9 mouse cellular contexts compared by ENCODE assay signal in genomic region chr16:67089747-67090146, GRCm38 (mm10).
DNase-seq lines count a peak whose midpoint lies in the region; ATAC-seq and TF ChIP-seq lines count a peak whose summit lies in the region.
"Had no signal": no experiment of that assay in that cellular context is flagged by ENCODE, and none has a peak within 500 bp of the region (broad histone marks: within the 10 kb centered on the region; RNA-seq: fewer than 3 reads in every experiment).

No protein-coding gene starts in this region.

- DNase-seq in hindbrain, embryonic 14.5 days (ENCODE audit: low spot score): peak; percentile 75
- no peak for DNase-seq in ES-E14 (ENCODE audit: low read depth, low spot score)
- peak; percentile 39 for DNase-seq in cerebellum, adult 9-11 months
- peak; percentile 41 to 54 for DNase-seq in left cerebral cortex, adult 2 months (ENCODE audit: extremely low spot score in 1 of 2, low spot score in 2 of 2)
- DNase-seq in urinary bladder, postnatal 4 days (ENCODE audit: low spot score in 2 of 2): no peak

- H3K9ac ChIP-seq in hindbrain, embryonic 14.5 days: no peak overlapping the region
- H3K9ac ChIP-seq in hindbrain, embryonic 12.5 days: no peak overlapping the region
- H3K9ac ChIP-seq in ES-E14 (ENCODE audit: insufficient read depth, low read depth, low read length, poor library complexity, severe bottlenecking): no peak overlapping the region
- H3K9ac ChIP-seq in liver, embryonic 12.5 days: no peak overlapping the region
- H3K9ac ChIP-seq: neural tube, embryonic 12.5 days had no signal

- H3K36me3 ChIP-seq in hindbrain, embryonic 14.5 days (replicated peaks; ENCODE audit: control insufficient read depth, insufficient read depth): no peaks in the 10 kb centered on the region
- H3K36me3 ChIP-seq in hindbrain, embryonic 12.5 days: no peaks in the 10 kb centered on the region
- H3K36me3 ChIP-seq in ES-E14 (ENCODE audit: control insufficient read depth, insufficient read depth, low read length, poor library complexity, severe bottlenecking): no peaks in the 10 kb centered on the region
- H3K36me3 ChIP-seq in liver, embryonic 12.5 days: no peaks in the 10 kb centered on the region
- H3K36me3 ChIP-seq: neural tube, embryonic 12.5 days had no signal

- H3K4me2 ChIP-seq in hindbrain, embryonic 14.5 days (replicated peaks): no peak overlapping the region
- no peak overlapping the region for H3K4me2 ChIP-seq in hindbrain, embryonic 12.5 days (replicated peaks)
- H3K4me2 ChIP-seq in liver, embryonic 12.5 days: no peak overlapping the region
- H3K4me2 ChIP-seq: neural tube, embryonic 12.5 days had no signal

- ATAC-seq in hindbrain, embryonic 14.5 days (ENCODE audit: low FRiP score): no peak
- ATAC-seq in hindbrain, embryonic 12.5 days (ENCODE audit: low FRiP score): no peak
- no peak for ATAC-seq in erythroid progenitor cell, adult 5-6 weeks (replicated peaks; ENCODE audit: low FRiP score, poor library complexity, severe bottlenecking)
- no peak for ATAC-seq in liver, embryonic 12.5 days

- no peaks in the 10 kb centered on the region for H3K4me1 ChIP-seq in hindbrain, embryonic 14.5 days (replicated peaks; ENCODE audit: control insufficient read depth, insufficient read depth, low read length)
- no peaks in the 10 kb centered on the region for H3K4me1 ChIP-seq in hindbrain, embryonic 12.5 days
- H3K4me1 ChIP-seq in ES-E14 (ENCODE audit: control insufficient read depth in 2 of 2, insufficient read depth in 2 of 2, low read length in 2 of 2, poor library complexity in 1 of 2): no peaks in the 10 kb centered on the region
- no peaks in the 10 kb centered on the region for H3K4me1 ChIP-seq in liver, embryonic 12.5 days
- H3K4me1 ChIP-seq: neural tube, embryonic 12.5 days had no signal

- intact Hi-C loops in left cerebral cortex, adult 2 months (cut with DNase I): loop anchor here (5.0 kb wide), 2 partner anchors 528 to 688 kb away; no protein-coding TSS in a partner anchor

- no peak overlapping the region for H3K4me3 ChIP-seq in hindbrain, embryonic 14.5 days (replicated peaks; ENCODE audit: low read length)
- no peak overlapping the region for H3K4me3 ChIP-seq in hindbrain, embryonic 12.5 days
- H3K4me3 ChIP-seq in ES-E14 (ENCODE audit: insufficient read depth in 1 of 2, low read depth in 1 of 2, low read length in 2 of 2, poor library complexity in 1 of 2, severe bottlenecking in 1 of 2): no peak overlapping the region
- H3K4me3 ChIP-seq in left cerebral cortex, adult 2 months: no peak overlapping the region
- no peak overlapping the region for H3K4me3 ChIP-seq in liver, embryonic 12.5 days
- H3K4me3 ChIP-seq: neural tube, embryonic 12.5 days had no signal

- in situ Hi-C loops in ES-E14 (cut with MboI; ENCODE audit: low sequenced_read_pairs in 2 of 2, unreplicated experiment in 2 of 2): no loop called here

- H3K27ac ChIP-seq in hindbrain, embryonic 14.5 days: no peak overlapping the region
- no peak overlapping the region for H3K27ac ChIP-seq in hindbrain, embryonic 12.5 days
- no peak overlapping the region for H3K27ac ChIP-seq in ES-E14 (ENCODE audit: insufficient read depth, low read depth, low read length, poor library complexity, severe bottlenecking)
- no peak overlapping the region for H3K27ac ChIP-seq in left cerebral cortex, adult 2 months
- no peak overlapping the region for H3K27ac ChIP-seq in liver, embryonic 12.5 days
- H3K27ac ChIP-seq: neural tube, embryonic 12.5 days had no signal

- 73% methylated on average over 3 of the region's 3 CpGs for WGBS in hindbrain, embryonic 14.5 days
- WGBS in hindbrain, embryonic 12.5 days: 71% methylated on average over 3 of the region's 3 CpGs
- WGBS in liver, embryonic 12.5 days (ENCODE audit: insufficient replicate concordance): 37% methylated on average over 3 of the region's 3 CpGs

- H3K27me3 ChIP-seq in hindbrain, embryonic 14.5 days (ENCODE audit: control insufficient read depth, insufficient read depth, low read length): no peaks in the 10 kb centered on the region
- no peaks in the 10 kb centered on the region for H3K27me3 ChIP-seq in hindbrain, embryonic 12.5 days
- H3K27me3 ChIP-seq in liver, embryonic 12.5 days (replicated peaks): no peaks in the 10 kb centered on the region
- H3K27me3 ChIP-seq: neural tube, embryonic 12.5 days had no signal

- no peaks in the 10 kb centered on the region for H3K9me3 ChIP-seq in hindbrain, embryonic 14.5 days (ENCODE audit: control insufficient read depth, low read length)
- H3K9me3 ChIP-seq in hindbrain, embryonic 12.5 days (replicated peaks): no peaks in the 10 kb centered on the region
- H3K9me3 ChIP-seq in ES-E14 (ENCODE audit: control insufficient read depth, insufficient read depth, low read depth, low read length): no peaks in the 10 kb centered on the region
- H3K9me3 ChIP-seq in liver, embryonic 12.5 days (replicated peaks): no peaks in the 10 kb centered on the region
- H3K9me3 ChIP-seq: neural tube, embryonic 12.5 days had no signal

- peak; percentile 96 for TF ChIP-seq CTCF in left cerebral cortex, adult 2 months (IDR thresholded peaks at IDR 0.05)

TF ChIP-seq in ES-E14, 5 proteins besides CTCF, POLR2A, EP300 and RAD21:
- TF ChIP-seq ZC3H11A (IDR thresholded peaks at IDR 0.05; ENCODE audit: borderline replicate concordance, low read depth, low read length) (peak; percentile 38; the same call in 1 of the 2 replicates), MAFK (IDR thresholded peaks at IDR 0.05; ENCODE audit: insufficient read depth, low read depth, low read length) (no peak), ZNF384 (IDR thresholded peaks at IDR 0.05; ENCODE audit: low read depth, low read length) (no peak)

Comparison
In these comparisons a context has a peak if more than half of its experiments do, and no peak if none do; other contexts are left out.
1. DNase-seq: peak in hindbrain, embryonic 14.5 days (single experiment), cerebellum, adult 9-11 months (single experiment) and left cerebral cortex, adult 2 months (2 of 2); none in ES-E14 (single experiment) and urinary bladder, postnatal 4 days (0 of 2).